Mouse (Mus musculus): ENCODE measurements around the gene Hist2h2aa2.
"Not testable (repeated sequence)": the region's sequence is repeated elsewhere in the genome, so short reads cannot be mapped to it uniquely, and the experiment has no call there.

Hist2h2aa2 gene

DNA sequence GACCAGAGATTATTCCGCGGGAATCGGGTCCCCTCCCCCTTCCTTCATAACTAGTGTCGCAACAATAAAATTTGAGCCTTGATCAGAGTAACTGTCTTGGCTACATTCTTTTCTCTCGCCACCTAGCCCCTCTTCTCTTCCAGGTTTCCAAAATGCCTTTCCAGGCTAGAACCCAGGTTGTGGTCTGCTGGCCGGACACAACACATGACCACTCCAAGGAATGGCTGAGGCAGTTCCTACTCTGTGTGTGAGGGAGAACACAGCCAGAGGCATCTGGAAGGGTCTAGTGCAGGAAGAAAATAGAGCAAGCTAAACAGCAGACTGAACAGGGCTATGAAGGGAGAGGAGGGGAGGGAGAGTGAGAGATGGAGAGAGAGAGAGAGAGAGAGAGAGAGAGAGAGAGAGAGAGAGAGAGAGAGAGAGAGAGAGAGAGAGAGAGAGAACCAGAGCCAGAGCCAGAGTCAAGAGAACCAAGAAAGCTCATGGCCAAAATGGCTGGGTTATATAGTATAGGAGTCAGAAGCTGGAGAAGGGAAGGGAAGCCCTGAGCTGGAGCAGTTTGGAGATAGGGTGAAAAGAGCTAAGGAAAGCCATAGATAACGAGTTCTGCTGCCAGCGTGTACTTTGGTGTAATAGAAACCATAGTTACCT is 41.4 kb downstream of the Hist2h2aa2 start:
- DNase-seq (ENCODE audit: low read depth, low spot score), result not testable (repeated sequence)

DNA sequence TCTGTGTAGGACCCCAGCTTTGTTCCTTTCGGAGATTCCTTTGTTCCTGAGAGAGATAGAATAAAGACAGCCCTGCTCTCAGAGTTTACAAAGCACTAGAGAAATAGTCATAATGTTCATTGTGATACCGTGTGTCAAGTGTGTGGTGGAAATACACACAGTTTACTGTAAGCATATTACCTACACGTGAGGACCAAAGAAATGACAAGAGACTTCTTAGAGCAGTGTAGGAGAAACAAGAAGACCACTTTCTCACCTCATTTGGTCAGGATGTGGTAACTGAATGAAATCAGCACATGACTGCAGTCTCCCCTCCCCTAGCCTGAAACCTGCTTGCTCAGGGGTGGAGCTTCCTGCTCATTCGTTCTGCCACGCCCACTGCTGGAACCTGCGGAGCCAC is 41.9 kb downstream of the Hist2h2aa2 start:
- DNase-seq (ENCODE audit: low read depth, low spot score), result peak; percentile 72

DNA sequence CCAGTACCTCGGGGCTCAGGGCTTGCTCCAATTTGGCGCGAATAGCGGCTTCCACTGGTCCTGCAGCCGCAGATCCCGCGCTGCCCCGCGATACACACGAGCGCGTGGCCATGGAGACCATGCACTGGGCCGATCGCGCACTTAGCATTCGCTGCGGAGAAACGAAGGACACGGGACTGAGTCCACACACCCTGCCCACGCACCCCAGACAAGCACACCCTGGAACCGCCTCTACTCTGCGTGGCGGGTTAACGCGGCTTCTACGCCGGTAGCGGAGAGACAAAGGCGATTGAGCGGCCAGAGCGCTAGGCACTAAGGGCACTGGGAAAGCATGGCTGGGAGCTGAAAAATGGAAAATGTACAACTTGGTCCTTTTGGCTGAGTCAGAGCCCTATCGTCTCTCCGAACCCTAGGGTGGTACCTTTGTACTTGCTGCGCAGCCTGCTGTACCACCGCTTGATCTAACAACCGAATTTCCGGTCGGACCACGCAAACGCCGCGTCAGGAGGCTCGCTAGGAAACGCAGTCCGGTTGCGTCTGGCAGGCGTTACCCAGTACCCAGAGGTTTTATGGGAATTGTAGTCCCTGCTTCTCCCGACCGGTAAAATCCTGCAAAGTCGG is 42.8 kb downstream of the Hist2h2aa2 start:
- DNase-seq (ENCODE audit: low read depth, low spot score), result peak; percentile 94

DNA sequence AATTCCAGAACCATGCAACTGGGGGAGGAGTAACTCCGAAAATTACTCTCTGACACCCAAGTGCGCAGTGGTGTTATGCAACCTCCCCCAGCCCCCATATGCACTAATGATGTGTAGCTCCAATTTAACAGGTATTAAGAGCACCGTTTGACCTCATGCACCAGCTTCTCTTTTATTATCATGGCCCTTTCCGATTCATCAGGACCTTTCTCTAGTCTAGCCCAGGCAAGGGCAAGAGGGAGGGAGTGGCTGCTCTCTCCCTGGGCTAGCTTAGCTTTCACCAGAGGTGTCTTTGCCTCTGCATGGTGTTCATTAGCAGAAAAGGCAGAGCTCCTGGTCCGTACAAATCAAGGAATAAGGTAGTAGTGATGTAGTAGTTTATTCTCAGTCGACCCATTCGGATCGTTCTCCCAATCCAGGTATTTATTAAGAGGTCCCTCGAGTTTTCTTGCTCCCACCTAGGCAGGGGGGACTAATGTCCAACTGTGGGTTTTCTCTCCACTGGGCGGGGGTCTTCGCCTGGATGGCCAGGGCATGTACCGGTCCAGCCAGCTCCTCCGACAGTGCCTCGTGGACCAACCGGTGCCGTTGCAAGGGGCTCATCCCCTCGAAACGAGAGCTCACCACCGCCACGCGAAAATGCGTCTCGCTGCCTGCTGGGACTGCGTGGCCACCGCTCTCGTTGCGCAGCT is 43.5 kb downstream of the Hist2h2aa2 start:
- peak; percentile 44 for DNase-seq (ENCODE audit: low read depth, low spot score)

DNA sequence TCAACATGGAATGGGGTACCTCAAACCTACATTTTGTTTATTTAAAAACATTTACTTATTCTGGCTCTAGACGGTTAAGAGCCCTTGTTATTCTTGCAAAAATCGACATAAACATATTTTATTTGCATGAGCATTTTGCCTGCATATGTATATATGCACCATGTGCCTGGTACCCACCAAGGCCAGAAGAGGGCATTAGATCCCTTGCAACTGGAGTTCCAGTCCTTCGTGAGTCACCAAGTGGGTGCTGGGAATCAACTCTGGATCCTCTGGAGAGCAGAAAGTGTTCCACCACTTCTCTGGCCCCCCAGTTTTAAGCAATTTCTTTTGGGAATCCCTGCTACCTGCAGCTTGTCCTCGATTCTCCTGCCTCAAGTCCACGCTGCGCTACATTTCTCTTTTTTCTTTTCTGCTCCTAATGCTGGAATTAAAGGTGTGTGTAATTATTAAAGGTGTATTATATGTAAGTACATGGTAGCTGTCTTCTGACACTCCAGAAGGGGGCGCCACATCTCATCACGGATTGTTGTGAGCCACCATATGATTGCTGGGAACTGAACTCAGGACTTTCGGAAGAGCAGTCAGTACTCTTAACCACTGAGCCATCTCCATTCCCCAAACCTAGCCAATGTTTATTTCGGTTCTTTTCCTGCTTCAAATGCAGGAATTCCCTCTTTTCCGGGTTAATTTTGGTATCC is 44.3 kb downstream of the Hist2h2aa2 start:
- DNase-seq (ENCODE audit: low read depth, low spot score), result no peak

DNA sequence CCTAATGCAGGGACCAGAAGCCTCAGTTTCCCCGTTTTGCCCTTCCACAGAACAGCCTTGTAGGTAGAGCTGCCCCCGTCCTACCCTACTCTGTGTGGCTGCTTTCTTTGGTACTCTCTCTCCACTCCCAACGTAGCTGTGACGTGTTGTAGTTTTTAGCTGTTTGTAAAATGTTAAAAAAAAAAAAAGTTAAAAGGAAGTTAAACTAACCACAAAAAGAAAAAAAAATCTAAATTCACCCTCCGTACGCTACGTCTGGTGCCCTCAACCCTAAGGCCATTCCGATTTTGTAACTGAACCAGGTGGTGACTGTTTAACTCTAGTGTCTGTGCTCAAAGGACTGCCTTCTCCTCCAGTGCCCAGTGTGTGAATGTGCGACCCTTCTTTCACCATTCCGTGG is 45.1 kb downstream of the Hist2h2aa2 start:
- no peak for DNase-seq (ENCODE audit: low read depth, low spot score)

DNA sequence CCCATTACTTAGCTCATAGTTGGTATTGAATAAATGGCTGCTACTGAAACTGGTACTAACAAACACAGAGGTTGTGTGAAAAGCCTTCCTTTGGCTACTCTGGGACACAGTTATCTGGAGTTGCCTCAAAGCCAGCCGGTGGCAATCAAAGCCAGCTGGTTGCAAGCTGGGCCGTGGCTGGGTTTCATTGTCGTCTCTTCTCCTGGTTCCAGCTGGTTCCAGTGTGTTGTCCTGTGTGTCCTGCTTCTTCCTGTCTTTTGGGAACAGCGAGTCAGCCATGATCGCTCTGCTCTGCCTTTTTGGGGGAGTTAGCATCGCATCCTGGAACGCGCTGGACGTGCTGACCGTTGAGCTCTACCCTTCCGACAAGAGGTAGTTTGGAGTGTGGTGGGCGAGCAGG is 47.1 kb downstream of the Hist2h2aa2 start:
- DNase-seq (ENCODE audit: low read depth, low spot score), result no peak

Measured in R1 (cell line).